Mouse (Mus musculus) myocyte (in vitro differentiated cells): ENCODE measurements around the gene Ppp2r5e. TPM values are rescaled to one million over a fixed set of nuclear protein-coding genes. Genes with fewer than 3 reads are reported as not detected.
"Not testable (repeated sequence)": the region's sequence is repeated elsewhere in the genome, so short reads cannot be mapped to it uniquely, and the experiment has no call there.

ENCODE experiments used
- H3K27me3 ChIP-seq: one replicate; pipeline ENCODE4 v1.6.1; 2011; ENCODE audit not compliant: control insufficient read depth, insufficient read depth, insufficient read length
- H3K36me3 ChIP-seq: one replicate; pipeline ENCODE4 v1.6.1; 2011; ENCODE audit not compliant: control insufficient read depth, insufficient read depth
- H3K4me2 ChIP-seq: one replicate; pipeline ENCODE4 v1.6.1; 2011; ENCODE audit warnings: low read depth, control low read depth
- H3K4me3 ChIP-seq: one replicate; pipeline ENCODE4 v1.5.1; 2011; ENCODE audit warnings: mild to moderate bottlenecking, control low read depth, moderate library complexity
- H3K79me2 ChIP-seq: one replicate; pipeline ENCODE4 v1.6.1; 2011; ENCODE audit not compliant: control insufficient read depth, insufficient read depth
- H3ac ChIP-seq: one replicate; pipeline ENCODE4 v1.6.1; 2011; ENCODE audit not compliant: control insufficient read depth, insufficient read length
- CEBPB ChIP-seq: IDR thresholded peaks from 2 replicates; pipeline ENCODE4 v1.6.1; 2011; ENCODE audit warnings: mild to moderate bottlenecking, moderate library complexity; ENCODE audit not compliant: poor library complexity, insufficient read depth, severe bottlenecking
- E2F4 ChIP-seq: IDR thresholded peaks from one replicate; pipeline ENCODE4 v1.6.1; 2011; ENCODE audit warnings: mild to moderate bottlenecking, control low read depth, moderate library complexity; ENCODE audit not compliant: insufficient read depth
- MAX ChIP-seq: IDR thresholded peaks from one replicate; pipeline ENCODE4 v1.6.1; 2011; ENCODE audit warnings: low read depth, mild to moderate bottlenecking, control low read depth
- MYOD1 ChIP-seq, 3 experiments: IDR thresholded peaks; one replicate each; pipeline ENCODE4 v1.6.1; 2011; ENCODE audit warnings: control low read depth in 2 of 3, low read depth in 2 of 3, mild to moderate bottlenecking in 2 of 3, moderate library complexity in 1 of 3; ENCODE audit not compliant: insufficient read length in 2 of 3, control insufficient read depth in 1 of 3
- MYOG ChIP-seq, 3 experiments: IDR thresholded peaks; one replicate each; pipeline ENCODE4 v1.6.1; 2011; ENCODE audit warnings: control low read depth in 2 of 3, low read depth in 2 of 3, mild to moderate bottlenecking in 2 of 3; ENCODE audit not compliant: insufficient read length in 2 of 3, control insufficient read depth in 1 of 3, insufficient read depth in 1 of 3
- POLR2A ChIP-seq: IDR thresholded peaks from one replicate; pipeline ENCODE4 v1.6.1; 2011; ENCODE audit warnings: low read depth, mild to moderate bottlenecking, control low read depth, moderate library complexity; ENCODE audit not compliant: insufficient read length
- POLR2AphosphoS2 ChIP-seq: IDR thresholded peaks from one replicate; pipeline ENCODE4 v1.6.1; 2011; ENCODE audit warnings: low read depth, control low read depth; ENCODE audit not compliant: insufficient read length
- REST ChIP-seq: IDR thresholded peaks from one replicate; pipeline ENCODE4 v1.6.1; 2011; ENCODE audit warnings: mild to moderate bottlenecking, control low read depth, moderate library complexity; ENCODE audit not compliant: insufficient read depth, insufficient read length
- SRF ChIP-seq: IDR thresholded peaks from one replicate; pipeline ENCODE4 v1.6.1; 2011; ENCODE audit warnings: low read depth; ENCODE audit not compliant: control insufficient read depth, insufficient read length
- TCF12 ChIP-seq: IDR thresholded peaks from one replicate; pipeline ENCODE4 v1.6.1; 2011; ENCODE audit warnings: mild to moderate bottlenecking, control low read depth; ENCODE audit not compliant: poor library complexity, insufficient read depth, severe bottlenecking
- TCF3 ChIP-seq: IDR thresholded peaks from one replicate; pipeline ENCODE4 v1.6.1; 2011; ENCODE audit warnings: low read depth, control low read depth; ENCODE audit not compliant: insufficient read length
- USF1 ChIP-seq: IDR thresholded peaks from one replicate; pipeline ENCODE4 v1.6.1; 2011; ENCODE audit warnings: low read depth, mild to moderate bottlenecking, control low read depth, moderate library complexity
- polyA plus RNA-seq: library from polyadenylated mRNA; unstranded; fragments of >200 nt; fragmentation: generic; extraction: Trizol; gene quantifications from one replicate; pipeline ENCODE4 v1.2.1, GENCODE M21; 2012; ENCODE audit warnings: missing spikeins

Gene Ppp2r5e
- polyA plus RNA-seq, 1 experiment = 15.4 TPM

GRCm38 (mm10) chr12:75495636-75496035, 100.4 kb downstream of the Ppp2r5e start:
- TF ChIP-seq E2F4 = no peak
- TF ChIP-seq MYOG (IDR thresholded peaks at IDR 0.05; ENCODE audit: control insufficient read depth in 1 of 3, insufficient read depth in 1 of 3, insufficient read length in 2 of 3, low read depth in 2 of 3) = no peak
- TF ChIP-seq TCF12 = no peak
- TF ChIP-seq TCF3 = no peak
- TF ChIP-seq SRF = no peak
- no peak for TF ChIP-seq REST
- no peak for TF ChIP-seq MAX
- no peak for TF ChIP-seq USF1
- TF ChIP-seq POLR2AphosphoS2 = no peak
- TF ChIP-seq POLR2A = no peak
- TF ChIP-seq MYOD1 (IDR thresholded peaks at IDR 0.05; ENCODE audit: control insufficient read depth in 1 of 3, insufficient read length in 2 of 3, low read depth in 2 of 3) = no peak
- no peak for TF ChIP-seq CEBPB

GRCm38 (mm10) chr12:75494643-75495042, 101.4 kb downstream of the Ppp2r5e start:
- H3K4me2 ChIP-seq = no peak overlapping the region
- H3K36me3 ChIP-seq = peaks cover 5% of the 10 kb centered on the region
- no peak overlapping the region for H3K4me3 ChIP-seq
- H3K79me2 ChIP-seq = peaks cover 12% of the 10 kb centered on the region
- no peak overlapping the region for H3ac ChIP-seq
- TF ChIP-seq MYOD1 (IDR thresholded peaks at IDR 0.05; ENCODE audit: control insufficient read depth in 1 of 3, insufficient read length in 2 of 3, low read depth in 2 of 3) = no peak
- H3K27me3 ChIP-seq = no peaks in the 10 kb centered on the region

More at GRCm38 (mm10) chr12:75495636-75496035, 100.4 kb downstream of the Ppp2r5e start:
- Histone ChIP-seq H3K36me3 (peaks cover 5% of the 10 kb centered on the region), H3K79me2 (peaks cover 12% of the 10 kb centered on the region), H3K27me3 (no peaks in the 10 kb centered on the region), H3K4me2 (no peak overlapping the region), H3ac (no peak overlapping the region), H3K4me3 (no peak overlapping the region)

GRCm38 (mm10) chr12:75492549-75493327, 103.3 kb downstream of the Ppp2r5e start:
- H3K79me2 ChIP-seq = peaks cover 16% of the 10 kb centered on the region
- H3K27me3 ChIP-seq = no peaks in the 10 kb centered on the region
- H3K36me3 ChIP-seq = peaks cover 5% of the 10 kb centered on the region
- H3ac ChIP-seq = no peak overlapping the region
- H3K4me3 ChIP-seq = no peak overlapping the region
- no peak overlapping the region for H3K4me2 ChIP-seq
- TF ChIP-seq USF1 = no peak
- TF ChIP-seq TCF3 = no peak
- no peak for TF ChIP-seq MYOD1 (IDR thresholded peaks at IDR 0.05; ENCODE audit: control insufficient read depth in 1 of 3, insufficient read length in 2 of 3, low read depth in 2 of 3)
- TF ChIP-seq E2F4 = no peak
- no peak for TF ChIP-seq MAX
- no peak for TF ChIP-seq POLR2AphosphoS2

- H3K4me2 ChIP-seq, H3K4me3 ChIP-seq, H3K36me3 ChIP-seq, H3ac ChIP-seq, H3K27me3 ChIP-seq: not testable (repeated sequence)
- H3K79me2 ChIP-seq = peaks cover 17% of the 10 kb centered on the region
Measured at GRCm38 (mm10) chr12:75492148-75492547, 103.9 kb downstream of the Ppp2r5e start.

GRCm38 (mm10) chr12:75487500-75487899, 108.5 kb downstream of the Ppp2r5e start:
- H3K4me3 ChIP-seq = no peak overlapping the region
- no peak overlapping the region for H3ac ChIP-seq
- peaks cover 8% of the 10 kb centered on the region for H3K79me2 ChIP-seq
- H3K27me3 ChIP-seq = no peaks in the 10 kb centered on the region
- peaks cover 5% of the 10 kb centered on the region for H3K36me3 ChIP-seq
- no peak overlapping the region for H3K4me2 ChIP-seq
- TF ChIP-seq USF1 = no peak
- TF ChIP-seq POLR2A = no peak
- TF ChIP-seq MAX = no peak
- TF ChIP-seq POLR2AphosphoS2 = no peak
- TF ChIP-seq TCF3 = no peak
- TF ChIP-seq TCF12 = no peak
- TF ChIP-seq SRF = no peak
- TF ChIP-seq MYOD1 (IDR thresholded peaks at IDR 0.05; ENCODE audit: control insufficient read depth in 1 of 3, insufficient read length in 2 of 3, low read depth in 2 of 3) = no peak
- TF ChIP-seq MYOG (IDR thresholded peaks at IDR 0.05; ENCODE audit: control insufficient read depth in 1 of 3, insufficient read depth in 1 of 3, insufficient read length in 2 of 3, low read depth in 2 of 3) = no peak
- TF ChIP-seq E2F4 = no peak
